Mouse (Mus musculus) heart, adult 8-10 months (tissue): ENCODE measurements at regions not wholly inside any gene's neighbourhood (a gene's known extent, or its start where the extent isn't known, plus 50 kb on each side); places are given as distances from the start of the nearest gene placed in this dataset.

Experiments
- DNase-seq: peaks from one replicate; pipeline ENCODE4 v3.0.0; 2022; ENCODE audit warnings: low spot score

- DNase-seq, result no peak
Observed at GRCm38 (mm10) chr4:153727273-153727672, 229.8 kb upstream of the A430005L14Rik start.

- no peak for DNase-seq
Observed at GRCm38 (mm10) chr4:153727896-153728422, 229.1 kb upstream of the A430005L14Rik start.

GRCm38 (mm10) chr4:153738088-153738487, 218.9 kb upstream of the A430005L14Rik start:
- no peak for DNase-seq

- no peak for DNase-seq
Observed at GRCm38 (mm10) chr4:153742241-153742640, 214.8 kb upstream of the A430005L14Rik start.

- no peak for DNase-seq
Observed at GRCm38 (mm10) chr4:153752791-153753190, 204.2 kb upstream of the A430005L14Rik start.

- no peak for DNase-seq
Observed at GRCm38 (mm10) chr4:153758323-153758722, 198.7 kb upstream of the A430005L14Rik start.

- peak; percentile 18 for DNase-seq
Observed at GRCm38 (mm10) chr4:153758781-153759180, 198.3 kb upstream of the A430005L14Rik start.

- DNase-seq, result no peak
Observed at GRCm38 (mm10) chr4:153760934-153761333, 196.1 kb upstream of the A430005L14Rik start.

- DNase-seq, result no peak
Observed at GRCm38 (mm10) chr4:153763413-153763812, 193.6 kb upstream of the A430005L14Rik start.

GRCm38 (mm10) chr4:153767713-153768112, 189.3 kb upstream of the A430005L14Rik start:
- DNase-seq, result no peak

GRCm38 (mm10) chr4:153768350-153768749, 188.7 kb upstream of the A430005L14Rik start:
- DNase-seq, result no peak

- DNase-seq, result no peak
Observed at GRCm38 (mm10) chr4:153770675-153771074, 186.4 kb upstream of the A430005L14Rik start.

GRCm38 (mm10) chr4:153780501-153780900, 176.5 kb upstream of the A430005L14Rik start:
- no peak for DNase-seq

- DNase-seq, result no peak
Observed at GRCm38 (mm10) chr4:153781271-153781670, 175.8 kb upstream of the A430005L14Rik start.

- DNase-seq, result no peak
Observed at GRCm38 (mm10) chr4:153781981-153782521, 175.0 kb upstream of the A430005L14Rik start.

- DNase-seq, result no peak
Observed at GRCm38 (mm10) chr4:153784401-153784800, 172.6 kb upstream of the A430005L14Rik start.

GRCm38 (mm10) chr4:153785564-153785963, 171.5 kb upstream of the A430005L14Rik start:
- no peak for DNase-seq

- no peak for DNase-seq
Observed at GRCm38 (mm10) chr4:153792307-153792706, 164.7 kb upstream of the A430005L14Rik start.

- DNase-seq, result no peak
Observed at GRCm38 (mm10) chr4:153798061-153798460, 159.0 kb upstream of the A430005L14Rik start.

- DNase-seq, result no peak
Observed at GRCm38 (mm10) chr4:153805727-153806126, 151.3 kb upstream of the A430005L14Rik start.

- no peak for DNase-seq
Observed at GRCm38 (mm10) chr4:153806180-153806692, 150.8 kb upstream of the A430005L14Rik start.

- no peak for DNase-seq
Observed at GRCm38 (mm10) chr4:153806820-153807436, 150.1 kb upstream of the A430005L14Rik start.

- no peak for DNase-seq
Observed at GRCm38 (mm10) chr4:153812866-153813265, 144.2 kb upstream of the A430005L14Rik start.
